Mouse (Mus musculus) spleen, postnatal 10 days (tissue): ENCODE results near the gene Cd81.
A peak's percentile ranks its signal among the peaks of the same experiment; 100 is the strongest.

Experiments used
- DNase-seq, 2 experiments: peaks; one replicate each; pipeline ENCODE4 v3.0.0; 2021 to 2022; ENCODE audit warnings: low spot score in 2 of 2

Cd81 gene

DNA sequence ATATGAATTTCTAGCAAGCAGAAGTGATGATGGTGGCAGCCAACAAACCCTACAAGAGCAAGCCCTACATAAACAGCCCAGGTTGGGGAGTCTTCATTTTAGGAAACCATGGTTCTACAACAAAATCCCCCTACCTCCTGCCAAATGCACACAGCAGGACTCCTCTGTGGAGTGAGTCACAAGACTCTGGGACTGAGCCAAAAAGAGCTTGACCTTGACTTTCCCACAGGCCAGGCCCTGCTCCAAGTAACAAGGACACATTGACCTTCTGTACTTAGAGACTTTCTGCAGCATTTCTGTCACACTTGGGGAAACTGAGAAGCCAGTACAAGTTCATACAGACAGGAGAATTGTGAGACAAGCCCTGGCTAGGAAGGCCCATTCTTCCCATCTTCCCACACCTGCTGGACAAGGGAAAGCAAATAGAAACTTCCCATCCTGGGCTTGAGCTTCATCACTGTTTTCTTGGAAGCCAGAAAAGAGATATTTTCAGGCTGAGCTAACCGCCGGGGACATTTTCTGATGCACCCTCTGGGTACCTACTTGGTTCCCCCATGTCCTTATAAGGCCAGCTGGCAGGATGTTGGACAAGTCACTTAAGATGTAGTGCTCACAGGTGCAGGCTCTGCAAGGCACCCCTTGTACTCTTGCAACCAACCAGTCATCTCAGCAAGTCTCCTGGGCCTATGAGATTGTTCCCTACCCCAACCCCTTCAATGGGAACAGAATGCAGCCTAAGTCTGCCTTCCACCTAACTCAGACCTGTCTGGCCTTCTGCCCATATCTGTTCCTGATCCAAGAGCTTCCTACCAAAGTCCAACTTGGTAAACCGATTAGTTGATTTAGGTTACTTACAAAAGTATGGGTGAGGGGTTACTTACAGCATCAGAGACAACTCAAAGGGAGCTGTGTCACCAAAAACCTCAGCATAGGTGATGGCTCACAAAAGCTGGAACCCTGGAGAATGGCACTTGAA is 2.4 kb upstream of the Cd81 start:
- no peak for DNase-seq

DNA sequence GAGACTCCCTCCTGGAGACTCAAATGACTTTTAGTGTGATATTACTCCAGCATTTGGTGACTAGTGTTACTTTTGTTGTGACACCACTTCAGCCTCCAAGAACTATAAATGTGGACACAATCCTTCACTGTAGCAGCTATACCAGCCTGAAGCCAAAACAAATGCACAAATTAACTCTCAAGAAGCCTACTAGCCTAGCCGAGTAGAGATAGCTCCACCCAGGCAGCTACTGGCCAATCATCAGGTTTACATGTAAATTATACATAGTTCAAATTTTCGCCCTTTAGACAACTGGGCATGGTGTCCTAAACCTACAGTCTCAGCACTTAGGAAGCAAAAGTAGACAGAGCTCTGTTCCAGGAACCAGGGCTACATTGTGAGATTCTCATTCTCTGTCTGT is 1.2 kb upstream of the Cd81 start:
- DNase-seq = no peak

DNA sequence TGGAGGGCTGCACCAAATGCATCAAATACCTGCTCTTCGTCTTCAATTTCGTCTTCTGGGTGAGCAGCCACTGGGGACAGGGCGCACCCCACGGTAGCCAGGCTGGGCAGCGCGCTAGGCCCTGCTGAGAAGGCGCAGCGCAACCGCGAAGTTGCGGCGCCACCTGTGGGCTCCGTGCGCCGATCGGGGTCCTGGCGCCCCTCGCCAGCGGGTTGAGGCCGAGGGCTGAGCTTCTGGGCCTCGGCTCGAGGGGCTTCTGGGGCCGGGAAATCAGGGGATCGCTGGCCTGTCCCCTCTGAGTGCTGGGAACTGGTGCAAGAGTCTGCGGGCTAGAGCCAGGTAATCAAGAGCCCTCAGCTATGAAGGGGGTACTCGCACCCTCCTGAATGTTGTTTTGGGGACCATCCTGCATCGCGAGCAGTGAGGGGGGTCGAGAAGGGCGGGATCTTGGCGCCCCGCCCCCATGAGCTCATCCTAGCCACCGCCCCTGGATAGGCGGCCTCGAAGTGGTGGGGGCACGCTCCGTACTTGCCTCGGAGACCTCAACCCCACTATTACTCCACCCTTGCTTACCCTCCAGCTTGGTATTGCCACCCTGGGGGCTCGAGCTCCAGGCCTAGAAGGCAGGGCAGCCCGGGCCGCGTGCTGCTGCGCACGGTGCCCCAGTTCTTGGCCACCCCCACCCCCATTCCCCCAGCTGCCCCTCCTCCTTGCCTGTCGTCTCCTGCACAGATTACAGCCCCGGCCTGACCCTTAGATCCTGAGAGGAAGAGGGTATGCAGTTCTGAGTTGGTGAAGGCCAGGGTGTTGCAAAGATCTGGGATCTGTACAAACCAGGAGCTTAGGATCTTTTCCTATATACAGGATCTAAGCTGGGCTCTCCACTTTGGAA is 715 bp downstream of the Cd81 start:
- DNase-seq = peak; percentile 50 to 65

DNA sequence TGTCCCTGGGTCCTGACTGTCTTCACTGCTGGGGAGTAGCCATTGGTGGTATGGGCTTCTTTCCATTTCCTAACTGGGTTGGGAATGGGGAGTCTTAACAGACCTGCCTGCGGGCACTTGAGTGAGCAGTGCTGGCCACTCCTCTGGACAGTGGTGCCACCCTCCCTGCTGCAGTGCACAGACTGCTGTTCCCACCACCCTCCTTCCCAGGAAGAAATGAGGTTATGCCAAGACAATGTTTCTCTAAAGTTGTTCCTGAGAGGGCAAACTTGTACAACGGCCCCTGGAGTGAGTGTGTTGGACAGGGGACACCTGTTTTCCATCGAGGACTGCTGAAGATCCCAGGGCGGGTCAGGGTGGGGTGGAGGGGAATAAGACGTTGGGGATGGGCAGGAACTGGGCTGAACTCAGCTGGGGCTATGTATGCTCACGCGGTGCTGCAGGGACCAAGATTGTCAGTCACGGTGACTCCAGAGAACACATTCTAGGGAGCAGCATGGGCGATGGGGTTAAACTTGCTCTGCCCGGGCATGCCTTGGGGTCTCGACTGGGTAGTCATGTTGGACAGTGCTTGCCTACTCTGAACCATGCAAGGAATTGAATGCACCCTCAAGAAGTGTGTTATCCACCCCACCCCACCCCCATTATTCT is 1.5 kb downstream of the Cd81 start:
- DNase-seq = peak in 1 of 2 experiments; percentile 34

DNA sequence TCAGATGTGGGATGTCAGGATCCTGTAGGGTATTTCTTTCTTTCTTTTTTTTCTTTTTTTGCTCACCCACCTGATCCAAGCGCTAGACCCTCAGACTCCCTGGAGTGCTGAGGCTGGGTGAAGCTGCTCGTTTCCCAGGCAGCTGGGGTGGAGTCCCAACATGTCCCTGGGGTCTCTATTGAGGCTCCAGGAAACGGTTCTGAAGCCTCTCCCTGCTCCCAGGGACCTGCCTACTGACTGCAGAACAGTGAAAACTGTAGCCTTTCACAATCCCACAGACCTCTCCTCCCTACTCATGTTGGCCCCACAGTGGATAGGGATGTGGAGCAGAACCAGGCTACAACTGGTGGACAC is 2.0 kb downstream of the Cd81 start:
- DNase-seq = no peak

DNA sequence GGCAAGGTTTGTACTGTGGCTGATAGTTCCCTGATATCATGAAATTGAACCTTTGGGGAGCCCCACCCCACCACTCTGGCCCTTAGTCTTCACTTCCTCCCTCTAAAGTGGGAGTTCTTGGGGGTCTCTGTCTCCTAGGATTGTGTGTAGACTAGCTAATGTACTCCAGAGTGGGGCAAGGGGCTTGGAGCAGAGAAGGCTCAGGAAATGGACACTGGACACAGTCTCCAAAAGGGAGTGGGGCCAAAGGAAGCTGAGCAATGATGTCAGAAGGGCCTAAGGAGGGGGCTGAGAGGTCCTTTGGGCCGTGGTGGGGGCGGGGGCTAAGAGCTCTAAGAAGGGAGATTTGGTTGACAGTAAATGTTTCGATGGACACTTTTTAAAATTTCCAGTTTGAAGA is 2.5 kb downstream of the Cd81 start:
- no peak for DNase-seq

DNA sequence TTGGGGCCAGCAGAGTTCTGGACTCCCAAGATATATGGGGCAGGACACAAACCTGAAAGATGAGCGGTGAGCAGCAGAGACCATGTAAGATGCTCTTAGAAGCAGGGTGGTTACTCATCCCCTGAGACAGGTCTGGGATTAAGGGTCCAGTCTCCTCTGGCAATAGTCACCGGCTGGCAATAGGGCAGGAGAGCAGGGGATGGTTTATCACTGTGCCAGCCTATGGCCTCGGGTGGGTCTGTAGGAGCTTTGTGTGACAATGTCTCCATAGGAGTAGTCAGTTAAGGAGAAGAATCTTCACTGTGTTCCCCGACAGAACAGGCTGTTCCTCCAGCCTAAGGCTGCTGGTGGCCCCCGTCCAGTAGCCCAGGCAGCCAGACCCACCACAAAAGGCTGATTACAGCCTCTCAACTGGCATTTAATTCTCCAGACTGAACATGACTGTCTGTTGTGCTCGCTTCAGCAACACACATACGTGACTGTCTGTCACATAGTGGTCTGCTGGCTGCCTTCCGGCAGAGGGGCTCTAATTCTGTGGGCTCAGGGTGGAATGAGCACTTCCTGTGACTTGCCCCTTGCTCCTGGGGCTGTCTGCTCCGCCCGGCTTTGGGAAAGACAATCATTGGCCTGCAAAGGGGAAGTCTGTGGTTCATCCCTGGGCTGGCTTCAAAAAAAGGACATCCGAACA is 3.1 kb downstream of the Cd81 start:
- no peak for DNase-seq

DNA sequence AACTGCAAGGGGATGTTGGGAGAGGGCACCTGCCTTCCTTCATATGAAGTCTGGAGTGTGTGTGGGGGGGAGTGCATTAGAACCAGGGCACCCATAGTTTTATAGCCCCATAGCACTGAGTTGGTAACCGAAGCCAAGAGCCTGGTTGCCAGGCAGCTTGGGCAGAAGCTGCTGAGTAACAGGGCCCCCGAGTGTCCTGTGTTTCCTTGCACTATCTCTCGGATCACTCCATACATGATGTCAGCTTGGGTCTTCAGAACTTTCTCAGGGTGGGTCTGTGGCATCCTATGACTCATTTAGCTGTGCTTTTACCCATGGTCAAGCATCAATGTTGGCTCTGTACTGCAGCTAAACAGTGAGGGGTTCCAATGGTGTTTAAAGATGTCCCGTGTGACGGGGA is 4.5 kb downstream of the Cd81 start:
- no peak for DNase-seq

DNA sequence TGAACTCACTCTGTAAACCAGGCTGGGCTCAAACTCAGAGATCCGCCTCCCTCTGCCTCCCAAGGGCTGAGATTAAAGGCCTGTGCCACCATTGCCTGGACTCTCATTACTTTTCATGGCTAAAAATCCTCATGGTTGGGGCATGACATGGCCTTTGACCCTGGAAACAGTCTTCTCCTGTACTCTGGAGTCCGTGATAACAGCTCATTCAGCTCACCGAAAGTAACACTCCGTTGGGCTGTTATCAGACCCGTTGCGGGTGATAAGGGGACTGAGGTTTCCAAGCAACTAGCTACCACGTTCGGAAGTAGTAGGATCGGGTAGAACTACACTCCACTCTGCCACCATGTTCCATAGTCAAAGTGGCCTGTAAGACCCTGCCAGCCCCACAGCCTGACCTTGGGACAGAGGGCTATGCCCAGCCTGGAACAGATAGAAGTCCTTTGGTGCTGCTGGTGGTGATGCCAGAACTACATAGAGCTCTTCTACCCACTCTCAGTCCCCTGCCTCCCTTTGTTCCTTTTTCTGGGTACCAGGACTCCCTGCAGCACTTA is 5.2 kb downstream of the Cd81 start:
- DNase-seq = no peak

DNA sequence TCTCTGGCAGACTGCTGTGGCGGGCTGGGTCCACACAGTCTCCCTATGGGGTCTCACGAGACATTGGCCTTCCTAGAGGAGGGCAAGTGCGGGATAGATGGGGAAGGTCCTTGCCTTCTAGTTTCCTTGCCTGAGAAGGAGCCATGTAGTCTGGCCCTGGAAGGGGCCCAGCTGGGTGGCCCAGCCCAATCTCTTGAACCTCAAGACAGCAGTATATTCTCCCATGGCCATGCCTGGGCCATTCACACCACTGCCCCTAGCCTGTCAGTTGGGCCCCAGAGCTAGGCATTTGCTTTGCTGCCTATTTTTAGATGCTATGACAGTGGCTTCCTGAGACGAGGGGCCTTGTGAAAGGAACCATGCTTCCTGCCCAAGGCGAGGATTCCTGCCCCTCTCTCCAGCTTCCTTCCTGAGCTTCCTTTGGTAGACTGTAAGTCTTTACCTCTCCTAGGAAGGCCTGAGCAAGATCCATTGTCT is 5.7 kb downstream of the Cd81 start:
- no peak for DNase-seq

DNA sequence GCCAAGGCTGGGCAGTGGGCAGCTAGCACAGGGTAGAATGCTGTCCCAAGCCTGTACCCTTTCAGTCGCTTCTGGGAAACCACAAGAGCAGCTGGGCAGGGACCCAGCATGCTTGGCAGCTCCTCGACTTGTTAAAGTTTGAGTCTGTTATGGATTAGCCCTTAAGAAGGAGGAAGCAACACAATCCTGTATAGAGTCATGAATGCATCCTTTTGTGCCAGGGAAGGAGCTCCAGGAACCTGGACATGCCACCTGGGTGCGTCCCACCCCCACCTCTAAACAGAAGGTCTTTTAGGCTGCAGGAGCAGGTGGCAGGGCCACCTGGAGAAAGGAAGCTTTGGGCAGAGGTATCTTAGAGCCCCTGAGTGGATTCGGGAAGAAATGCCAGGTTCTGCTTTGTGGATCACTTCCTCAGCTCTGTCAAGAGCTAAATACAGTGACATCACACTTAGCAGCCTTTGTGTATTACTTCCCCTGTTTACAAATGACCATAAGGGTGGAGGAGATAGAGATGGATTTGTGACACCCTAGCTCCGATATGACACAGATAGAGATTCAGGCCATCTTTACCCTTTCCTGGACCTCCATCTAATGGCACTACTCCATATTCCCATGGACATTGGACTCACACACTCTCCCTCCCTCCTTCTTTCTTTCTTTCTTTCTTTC is 6.8 kb downstream of the Cd81 start:
- no peak for DNase-seq

DNA sequence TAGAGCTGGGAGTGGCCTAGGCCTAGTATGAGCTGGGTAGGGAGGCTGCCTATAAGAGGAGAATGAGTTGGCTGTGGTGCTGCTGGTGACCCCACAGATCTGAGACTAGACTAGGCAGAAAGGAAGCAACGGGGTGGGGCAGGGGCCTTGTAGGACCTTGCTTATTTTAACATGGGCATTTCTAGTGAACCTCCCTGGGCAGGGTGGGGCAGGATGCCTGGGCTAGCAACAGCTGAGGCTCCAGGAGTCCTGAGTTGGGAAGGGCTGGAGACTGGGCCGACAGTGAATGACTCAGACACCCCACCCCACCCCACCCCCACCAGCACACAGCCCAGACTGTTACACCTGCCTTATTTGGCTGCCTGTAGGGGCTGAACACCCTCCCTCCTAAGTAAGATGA is 10.2 kb downstream of the Cd81 start:
- no peak for DNase-seq

DNA sequence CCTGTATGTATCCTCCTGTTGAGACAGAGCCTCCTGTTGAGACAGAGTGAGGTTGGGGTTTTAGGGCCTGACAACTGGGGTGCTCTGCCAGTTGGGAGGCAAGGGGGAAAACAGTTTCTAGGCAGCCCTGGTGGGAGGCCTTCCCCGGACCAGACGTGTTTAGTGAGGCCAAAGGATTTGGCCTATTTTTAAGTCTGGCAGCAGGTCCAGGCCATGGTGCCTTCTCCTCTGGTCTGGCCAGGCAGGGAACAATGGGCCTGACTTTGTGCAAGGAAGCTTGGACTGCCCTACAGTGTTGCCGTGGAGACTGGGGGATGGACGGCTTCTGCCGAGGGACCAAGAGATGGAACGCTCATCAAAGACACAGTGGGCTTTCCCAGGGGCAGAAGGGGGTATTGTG is 11.7 kb downstream of the Cd81 start:
- no peak for DNase-seq

DNA sequence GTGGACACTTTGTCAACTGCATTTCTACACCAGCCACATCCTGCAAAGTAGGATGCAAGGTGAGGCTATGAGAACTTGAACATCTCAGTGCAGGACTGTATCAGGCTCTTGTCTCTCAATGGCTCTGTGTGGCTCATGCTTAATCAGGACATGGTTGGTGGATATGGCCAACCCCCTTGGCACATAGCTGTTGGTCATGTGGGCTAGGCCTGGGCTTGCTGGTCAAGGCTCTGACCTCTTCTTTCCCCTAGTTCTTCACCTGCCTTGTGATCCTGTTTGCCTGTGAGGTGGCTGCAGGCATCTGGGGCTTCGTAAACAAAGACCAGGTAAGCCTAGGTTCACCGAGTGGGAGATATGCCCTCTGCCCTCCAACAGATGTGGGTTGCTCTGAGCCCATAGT is 13.2 kb downstream of the Cd81 start:
- no peak for DNase-seq

DNA sequence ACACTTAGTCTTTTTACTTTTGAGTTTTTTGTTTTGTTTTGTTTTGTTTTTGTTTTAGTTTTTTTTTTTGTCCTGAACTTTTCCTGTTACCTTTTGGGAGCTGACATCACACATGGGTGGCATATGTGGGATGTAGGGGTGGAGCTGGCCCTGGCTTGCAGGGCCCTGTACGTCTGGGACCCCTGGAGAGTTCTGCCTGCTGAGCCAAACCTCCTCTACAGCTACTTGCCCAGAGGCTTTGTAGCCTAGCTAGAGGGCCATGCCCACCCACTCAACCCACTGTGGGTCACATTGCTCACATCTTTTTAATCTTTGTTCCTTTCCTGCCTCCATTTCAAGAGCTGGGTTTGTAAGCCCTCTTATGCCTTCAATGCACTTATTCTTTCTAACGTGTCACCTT is 14.9 kb downstream of the Cd81 start:
- DNase-seq = no peak

DNA sequence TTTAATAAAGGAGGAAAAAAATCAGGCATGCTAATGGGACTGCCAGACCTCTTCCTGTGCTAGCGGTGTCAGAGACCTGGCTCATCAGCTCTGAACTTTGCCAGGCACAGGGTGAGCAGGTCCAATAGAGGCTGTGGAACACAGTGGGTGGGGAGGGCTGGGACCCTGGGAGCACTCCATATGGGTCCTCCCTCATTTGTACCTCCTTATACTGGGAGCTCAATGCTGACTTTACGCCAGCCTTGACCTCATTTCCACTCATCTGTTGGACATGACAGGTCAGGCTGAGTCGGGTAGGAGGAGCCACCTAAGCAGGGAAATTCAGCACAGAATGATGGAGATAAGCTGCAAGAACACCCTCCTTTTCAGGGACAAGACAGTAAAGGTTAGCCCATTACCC is 15.4 kb downstream of the Cd81 start:
- no peak for DNase-seq

DNA sequence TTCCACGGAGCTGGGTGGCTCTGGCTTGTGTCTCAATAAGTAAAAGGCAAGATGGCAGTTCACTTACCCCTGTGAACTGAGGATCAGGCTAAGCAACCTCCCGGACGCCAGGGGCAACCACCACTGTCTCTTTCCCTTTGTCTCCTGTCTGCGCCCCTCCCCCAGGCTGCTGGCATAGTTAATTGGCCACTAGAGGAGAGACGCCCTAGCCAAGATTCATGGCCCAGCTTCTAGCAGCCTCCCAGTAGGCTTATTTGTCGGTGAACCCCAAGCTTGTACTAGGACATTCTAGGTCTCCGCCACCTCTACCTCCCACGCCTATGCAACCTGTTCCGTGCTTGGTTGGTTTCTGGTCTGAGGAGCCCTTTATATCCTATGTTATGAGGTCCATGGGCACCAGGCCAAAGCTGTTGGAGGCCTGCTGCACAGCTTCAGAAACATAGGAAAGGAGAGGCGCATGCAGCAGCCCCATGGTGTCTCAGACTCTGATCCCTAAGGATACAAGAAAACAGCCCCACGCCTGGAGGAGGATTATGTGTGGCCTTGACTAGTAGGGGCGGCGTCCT is 15.9 kb downstream of the Cd81 start:
- DNase-seq = peak in 1 of 2 experiments; percentile 45

DNA sequence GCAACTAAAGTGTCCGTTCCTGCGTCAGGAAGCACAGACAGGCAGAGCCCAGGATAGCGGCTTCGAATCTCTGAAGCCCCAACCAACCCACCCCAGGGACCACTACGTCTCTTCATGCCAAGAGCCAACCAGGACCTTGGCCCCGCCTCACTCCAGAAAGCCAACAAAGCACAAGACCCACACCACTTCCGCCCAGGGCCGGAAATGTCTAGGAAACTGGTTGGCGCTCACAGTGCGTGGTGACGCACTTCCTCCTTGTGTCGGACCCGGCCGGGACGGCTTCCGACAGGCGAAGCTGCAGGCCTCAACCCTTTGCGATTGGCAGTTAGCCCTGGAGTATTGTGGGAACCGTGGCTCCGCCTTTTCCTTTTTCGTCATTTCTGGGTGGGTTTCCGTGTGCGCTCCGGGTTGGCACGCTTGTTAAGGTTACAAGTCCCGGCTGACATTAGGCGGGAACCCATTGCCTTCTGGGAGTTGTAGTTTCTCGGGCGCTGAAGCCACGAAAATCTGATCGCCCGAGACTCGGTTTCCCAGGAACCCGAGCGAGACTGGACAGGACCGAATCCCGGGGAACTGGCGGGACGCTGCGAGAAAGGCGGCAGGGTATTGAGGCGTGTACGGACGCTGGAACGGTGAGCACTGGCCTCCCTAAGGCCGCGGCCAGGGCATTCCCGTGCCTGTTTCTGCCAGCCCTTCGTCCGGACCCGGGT is 16.5 kb downstream of the Cd81 start, which contains the start of gene Tssc4:
Gene Tssc4 (plus strand): TSS at position 368 of the 710 bp plus-strand sequence.
- DNase-seq = peak; percentile 86 to 93

DNA sequence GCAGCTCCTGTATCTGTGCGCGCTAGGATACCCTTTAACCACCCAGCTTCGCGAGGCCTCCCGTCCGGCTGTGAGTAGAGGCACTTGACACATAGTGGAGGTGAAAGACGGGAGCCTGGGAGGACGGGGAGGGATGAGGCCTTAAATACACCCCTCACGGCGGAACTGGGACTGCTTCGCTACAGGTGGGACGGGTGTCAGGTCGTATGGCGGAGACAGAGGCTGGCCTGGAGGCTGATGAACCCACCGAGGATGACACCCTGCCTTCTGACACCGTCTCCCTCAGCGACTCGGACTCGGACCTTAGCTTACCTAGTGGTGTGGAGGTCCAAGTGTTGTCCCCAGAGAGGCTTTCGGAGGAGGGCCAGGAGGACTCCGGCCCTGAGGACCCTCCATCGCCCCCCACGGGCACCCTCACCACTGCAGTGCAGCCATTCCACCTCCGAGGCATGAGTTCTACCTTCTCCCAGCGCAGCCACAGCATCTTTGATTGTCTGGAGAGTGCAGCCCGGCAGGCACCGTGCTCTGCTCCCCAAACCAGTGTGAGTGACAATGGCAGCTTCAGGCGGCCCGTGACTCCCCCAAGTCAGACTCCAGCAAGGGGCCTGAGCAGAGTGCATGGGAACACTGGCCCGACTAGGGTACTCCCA is 17.3 kb downstream of the Cd81 start:
- DNase-seq = peak in 1 of 2 experiments; percentile 59
